Mouse (Mus musculus) neural tube, embryonic 13.5 days (tissue): Measurements from ENCODE around the gene Ntm. TPM values are rescaled to one million over a fixed set of nuclear protein-coding genes. Genes with fewer than 3 reads are reported as not detected.

Experiments used
- ATAC-seq: fragments of 200-750 bp; cut with Nextera tagmentation; 2 replicates; pipeline ENCODE4 v1.8.0; 2017; ENCODE audit warnings: low read depth, mild to moderate bottlenecking, moderate TSS enrichment, moderate library complexity
- H3K27ac ChIP-seq: fragments of 300-500 bp; sonication (generic); replicated peaks from 2 replicates; pipeline ENCODE4 v1.5.1; 2015; ENCODE audit warnings: moderate library complexity, mild to moderate bottlenecking, inconsistent platforms
- H3K27me3 ChIP-seq: fragments of 300-500 bp; sonication (generic); 2 replicates; pipeline ENCODE4 v1.6.1; 2015; ENCODE audit warnings: mild to moderate bottlenecking, inconsistent platforms
- H3K36me3 ChIP-seq: fragments of 300-500 bp; sonication (generic); 2 replicates; pipeline ENCODE4 v1.6.1; 2015; ENCODE audit warnings: mild to moderate bottlenecking, inconsistent platforms
- H3K4me1 ChIP-seq: fragments of 300-500 bp; sonication (generic); replicated peaks from 2 replicates; pipeline ENCODE4 v1.6.1; 2015; ENCODE audit warnings: inconsistent platforms
- H3K4me2 ChIP-seq: fragments of 300-500 bp; sonication (generic); 2 replicates; pipeline ENCODE4 v1.6.1; 2015; ENCODE audit warnings: inconsistent platforms, mild to moderate bottlenecking, moderate library complexity
- H3K4me3 ChIP-seq: fragments of 300-500 bp; sonication (generic); 2 replicates; pipeline ENCODE4 v1.5.1; 2015; ENCODE audit warnings: mild to moderate bottlenecking, inconsistent platforms
- H3K9ac ChIP-seq: fragments of 300-500 bp; sonication (generic); 2 replicates; pipeline ENCODE4 v1.6.1; 2015; ENCODE audit warnings: moderate library complexity, mild to moderate bottlenecking, inconsistent platforms
- H3K9me3 ChIP-seq: fragments of 300-500 bp; sonication (generic); 2 replicates; pipeline ENCODE4 v1.6.1; 2016; ENCODE audit warnings: inconsistent platforms
- WGBS: fragments of 180-500 bp; shearing (Covaris S2); methylation state at CpG from one replicate; pipeline ENCODE4 v1.1.7; 2015; 5-methylcytosine and 5-hydroxymethylcytosine counted together
- polyA plus RNA-seq: library from polyadenylated mRNA; unstranded; fragments of >200 nt; fragmentation: Nextera tagmentation; extraction: Ambion mirVana; gene quantifications from 2 replicates; pipeline ENCODE4 v1.2.1, GENCODE M21; 2015

Ntm gene
- polyA plus RNA-seq, 1 experiment from 2014 or later = 150 TPM

DNA sequence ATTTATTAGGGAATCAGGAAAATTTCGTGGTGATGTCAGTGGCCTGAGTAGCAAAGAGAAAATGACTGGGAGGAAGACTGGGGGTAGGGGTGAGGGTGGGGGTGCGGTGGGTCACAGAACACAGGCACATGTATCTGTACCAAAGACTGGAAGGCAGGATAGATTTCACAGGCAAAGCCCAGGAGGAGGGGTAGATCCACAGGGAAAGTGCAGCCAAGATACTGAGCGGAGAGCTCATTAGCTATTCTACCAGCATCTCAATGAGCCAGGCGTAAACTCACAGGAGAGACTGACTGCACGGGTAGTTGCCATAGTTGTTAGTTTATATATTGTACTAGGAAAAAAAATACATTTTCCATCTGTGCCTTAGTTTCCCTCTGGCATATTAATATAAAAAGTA lies 375.6 kb downstream of the Ntm start:
- H3K27me3 ChIP-seq = no peaks in the 10 kb centered on the region
- H3K4me2 ChIP-seq = no peak overlapping the region
- H3K9me3 ChIP-seq = no peaks in the 10 kb centered on the region
- no peak for ATAC-seq
- H3K4me3 ChIP-seq = no peak overlapping the region
- H3K9ac ChIP-seq = no peak overlapping the region
- no peak overlapping the region for H3K27ac ChIP-seq
- H3K36me3 ChIP-seq = no peaks in the 10 kb centered on the region
- WGBS = 50% methylated on average over 5 of the region's 5 CpGs
- peaks cover 31% of the 10 kb centered on the region for H3K4me1 ChIP-seq

GRCm38 (mm10) chr9:29586381-29586770 lies 376.6 kb downstream of the Ntm start:
- Histone ChIP-seq H3K27ac (no peak overlapping the region), H3K36me3 (no peaks in the 10 kb centered on the region), H3K27me3 (no peaks in the 10 kb centered on the region), H3K4me2 (no peak overlapping the region), H3K4me3 (no peak overlapping the region), H3K9ac (no peak overlapping the region), H3K9me3 (no peaks in the 10 kb centered on the region), H3K4me1 (peaks cover 31% of the 10 kb centered on the region)
- ATAC-seq = no peak
- WGBS = 89% methylated on average over 10 of the region's 10 CpGs

DNA sequence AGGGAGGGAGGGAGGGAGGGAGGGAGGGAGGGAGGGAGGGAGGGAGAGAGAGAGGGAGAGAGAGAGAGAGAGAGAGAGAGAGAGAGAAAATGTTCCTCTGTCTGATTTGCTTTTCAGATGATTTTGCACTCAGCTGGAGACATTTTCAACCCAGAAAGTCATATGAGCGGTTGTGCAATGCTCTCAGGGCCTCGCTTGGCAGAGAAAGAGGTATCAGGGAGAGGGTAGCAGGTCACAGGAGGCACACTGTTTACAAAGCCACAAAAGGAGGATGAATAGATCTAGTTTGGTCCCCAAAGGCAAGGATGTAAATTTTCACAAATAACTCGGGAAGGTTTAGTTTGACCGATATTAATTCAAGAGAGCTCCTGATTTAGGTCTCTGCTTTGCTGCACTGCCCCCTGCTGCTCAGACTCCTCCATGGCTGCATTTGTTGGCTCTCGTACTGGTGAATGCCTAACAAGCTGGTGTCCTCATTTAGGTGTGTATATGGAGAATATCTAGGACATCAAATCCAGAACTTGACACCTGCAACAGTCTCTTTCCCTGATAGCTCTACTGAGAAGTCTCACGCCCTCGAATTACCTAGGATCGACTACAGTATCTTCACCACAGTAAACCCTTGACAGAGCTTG lies 377.1 kb downstream of the Ntm start:
- Histone ChIP-seq H3K4me2 (no peak overlapping the region), H3K9ac (no peak overlapping the region), H3K9me3 (no peaks in the 10 kb centered on the region), H3K4me1 (peaks cover 31% of the 10 kb centered on the region), H3K4me3 (no peak overlapping the region), H3K27ac (no peak overlapping the region), H3K27me3 (no peaks in the 10 kb centered on the region), H3K36me3 (no peaks in the 10 kb centered on the region)
- ATAC-seq = no peak
- 51% methylated on average over 8 of the region's 8 CpGs for WGBS

GRCm38 (mm10) chr9:29578226-29578625 lies 384.7 kb downstream of the Ntm start:
- ATAC-seq = no peak
- Histone ChIP-seq H3K27ac (no peak overlapping the region), H3K4me1 (peaks cover 10% of the 10 kb centered on the region), H3K4me2 (no peak overlapping the region), H3K9me3 (no peaks in the 10 kb centered on the region), H3K9ac (no peak overlapping the region), H3K27me3 (no peaks in the 10 kb centered on the region), H3K36me3 (no peaks in the 10 kb centered on the region), H3K4me3 (no peak overlapping the region)
- WGBS = 62% methylated on average over 11 of the region's 11 CpGs

DNA sequence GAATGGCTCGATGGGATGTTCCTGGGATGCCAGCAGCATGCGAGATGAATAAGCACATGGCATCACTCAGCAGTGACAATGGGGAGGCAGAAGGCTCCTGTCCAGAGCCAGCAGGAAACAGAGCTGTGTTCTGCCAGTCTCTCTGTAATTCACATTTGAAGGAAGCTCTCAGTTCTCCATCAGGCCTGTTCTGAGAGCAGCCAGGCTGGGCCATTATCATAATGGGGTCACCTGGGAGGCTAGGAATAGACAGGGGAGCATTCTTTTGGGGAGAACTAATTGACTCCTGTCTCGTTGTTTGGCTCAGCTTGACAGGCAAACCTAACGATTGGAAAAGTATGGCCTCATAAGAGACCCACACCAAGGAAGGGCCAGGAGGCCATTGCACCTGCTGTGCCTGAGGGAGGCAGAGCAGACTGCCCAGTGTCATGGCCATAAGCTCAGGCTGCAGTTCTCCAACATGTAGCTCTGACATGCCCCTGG lies 386.8 kb downstream of the Ntm start:
- no peak overlapping the region; the same call in 1 of the 2 replicates for H3K27ac ChIP-seq
- no peak for ATAC-seq
- 30% methylated on average over 4 of the region's 4 CpGs for WGBS

GRCm38 (mm10) chr9:29574548-29574947 lies 388.4 kb downstream of the Ntm start:
- Histone ChIP-seq H3K27me3 (no peaks in the 10 kb centered on the region), H3K27ac (no peak overlapping the region), H3K36me3 (no peaks in the 10 kb centered on the region), H3K9me3 (no peaks in the 10 kb centered on the region), H3K4me1 (peaks cover 10% of the 10 kb centered on the region), H3K4me3 (no peak overlapping the region), H3K9ac (no peak overlapping the region), H3K4me2 (no peak overlapping the region)
- ATAC-seq = no peak
- 74% methylated on average over 5 of the region's 5 CpGs for WGBS

More for the DNA sequence above, 386.8 kb downstream of the Ntm start:
- Histone ChIP-seq H3K4me1 (peaks cover 10% of the 10 kb centered on the region), H3K9ac (no peak overlapping the region), H3K9me3 (no peaks in the 10 kb centered on the region), H3K4me3 (no peak overlapping the region), H3K27me3 (no peaks in the 10 kb centered on the region), H3K4me2 (no peak overlapping the region), H3K36me3 (no peaks in the 10 kb centered on the region)

DNA sequence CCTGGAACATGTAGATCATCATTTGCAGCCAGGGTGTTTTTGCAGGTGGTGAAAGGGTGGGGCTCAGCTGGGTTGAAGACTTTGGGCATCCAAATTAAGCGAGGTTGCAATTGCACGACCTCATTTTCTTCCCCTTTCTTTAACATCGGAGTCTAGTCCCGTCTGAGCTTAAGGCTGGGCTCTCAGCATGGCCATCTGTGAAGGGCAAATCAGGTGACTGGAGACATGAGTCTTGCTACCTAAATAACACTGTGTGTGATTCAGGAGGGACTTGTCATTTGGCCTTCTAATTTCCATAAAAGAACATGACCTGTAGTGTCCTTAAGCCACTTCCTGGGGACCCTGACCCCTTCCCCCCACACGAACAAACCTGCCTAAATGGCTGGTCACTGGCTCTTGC lies 394.4 kb downstream of the Ntm start:
- Histone ChIP-seq H3K27me3 (no peaks in the 10 kb centered on the region), H3K9me3 (no peaks in the 10 kb centered on the region), H3K36me3 (no peaks in the 10 kb centered on the region), H3K4me3 (no peak overlapping the region), H3K9ac (no peak overlapping the region), H3K4me2 (no peak overlapping the region), H3K4me1 (peaks cover 16% of the 10 kb centered on the region; the same call in 1 of the 2 replicates), H3K27ac (no peak overlapping the region)
- WGBS = 62% methylated on average over 5 of the region's 5 CpGs
- no peak for ATAC-seq

DNA sequence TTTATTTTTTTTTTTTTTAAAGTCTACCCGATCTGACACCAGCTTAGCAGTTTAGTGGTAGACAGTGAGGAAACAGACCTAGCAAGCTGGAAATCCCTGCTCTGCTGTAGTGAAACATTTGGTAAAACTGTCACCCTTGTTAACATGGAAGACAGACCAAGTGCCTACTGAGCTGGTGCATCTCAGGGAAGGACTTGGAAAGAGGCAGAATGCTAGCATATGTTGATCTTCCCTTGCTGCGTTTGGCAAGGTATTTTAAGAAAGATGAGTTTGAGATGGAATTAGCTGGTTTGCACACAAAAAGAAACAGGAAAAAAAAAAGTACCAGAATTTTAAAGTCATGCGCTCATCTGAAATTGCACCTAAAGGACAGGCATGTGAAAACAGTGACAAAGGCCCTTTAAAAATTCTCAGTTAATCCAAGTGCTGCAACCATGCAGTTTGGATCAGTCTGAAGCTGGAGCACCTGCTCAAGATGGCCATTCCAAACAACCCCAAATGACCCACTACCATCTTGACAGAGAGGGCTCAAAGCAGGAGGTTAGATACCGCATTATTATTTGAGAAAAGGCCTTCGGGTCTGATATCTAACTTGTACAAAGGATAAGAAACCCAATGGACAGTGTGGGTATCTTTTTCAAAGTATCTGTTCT lies 400.4 kb downstream of the Ntm start:
- Histone ChIP-seq H3K9me3 (no peaks in the 10 kb centered on the region), H3K4me3 (no peak overlapping the region), H3K36me3 (no peaks in the 10 kb centered on the region), H3K27ac (no peak overlapping the region), H3K4me1 (peaks cover 22% of the 10 kb centered on the region; the same call in 1 of the 2 replicates), H3K4me2 (no peak overlapping the region), H3K27me3 (no peaks in the 10 kb centered on the region), H3K9ac (no peak overlapping the region)
- WGBS = 90% methylated on average over 5 of the region's 5 CpGs
- ATAC-seq = no peak

DNA sequence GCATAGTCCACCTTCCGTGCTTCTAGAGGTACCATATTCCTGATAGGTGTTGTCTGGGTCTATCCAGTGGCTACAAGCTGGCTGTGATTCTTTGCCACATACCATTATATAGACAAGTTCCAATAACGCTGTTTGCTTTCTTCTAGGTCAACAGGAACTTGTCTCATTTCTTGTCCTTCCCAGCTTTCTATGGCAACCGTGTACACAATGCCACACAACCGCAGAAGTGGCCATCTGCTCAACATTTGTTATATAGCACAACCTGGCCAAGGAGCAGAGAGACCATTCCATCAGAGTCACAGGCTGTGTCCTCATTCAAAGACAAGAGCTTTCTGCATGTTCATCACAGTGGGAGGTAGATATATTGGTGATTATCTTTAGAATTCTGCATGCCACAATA lies 404.0 kb downstream of the Ntm start:
- H3K4me1 ChIP-seq = peaks cover 10% of the 10 kb centered on the region; the same call in 1 of the 2 replicates
- H3K4me2 ChIP-seq = no peak overlapping the region
- H3K36me3 ChIP-seq = no peaks in the 10 kb centered on the region
- no peak for ATAC-seq
- no peak overlapping the region for H3K4me3 ChIP-seq
- whole genome bisulfite sequencing = 78% methylated on average over 4 of the region's 4 CpGs
- H3K27ac ChIP-seq = no peak overlapping the region
- no peak overlapping the region for H3K9ac ChIP-seq
- no peaks in the 10 kb centered on the region for H3K9me3 ChIP-seq
- no peaks in the 10 kb centered on the region for H3K27me3 ChIP-seq

- no peaks in the 10 kb centered on the region for H3K36me3 ChIP-seq
- no peak for ATAC-seq
- WGBS = 85% methylated on average over 8 of the region's 8 CpGs
These were observed 412.4 kb downstream of the Ntm start for GRCm38 (mm10) chr9:29550582-29550981.

DNA sequence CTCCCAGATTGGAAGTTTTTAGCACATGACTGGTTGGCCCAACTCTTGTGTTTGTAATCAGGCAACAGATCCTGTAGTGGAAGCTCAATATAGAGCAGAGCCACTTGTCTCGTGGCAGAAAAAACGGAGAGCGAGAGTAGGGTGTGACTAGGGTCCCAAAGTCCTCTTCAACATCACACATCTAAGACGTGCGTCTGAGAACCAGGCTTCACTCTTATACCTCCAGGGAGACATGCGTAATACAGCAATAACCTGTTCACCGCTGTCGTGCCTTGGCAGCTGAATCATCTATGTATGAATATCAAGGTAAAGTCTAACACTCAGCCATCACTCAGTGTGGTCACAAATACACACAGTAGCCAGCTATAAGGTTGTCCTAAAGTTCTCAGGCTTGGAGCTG lies 412.8 kb downstream of the Ntm start:
- Histone ChIP-seq H3K9ac (no peak overlapping the region), H3K27me3 (no peaks in the 10 kb centered on the region), H3K9me3 (no peaks in the 10 kb centered on the region), H3K4me3 (no peak overlapping the region), H3K36me3 (no peaks in the 10 kb centered on the region), H3K4me1 (no peaks in the 10 kb centered on the region), H3K4me2 (no peak overlapping the region), H3K27ac (no peak overlapping the region)
- 88% methylated on average over 8 of the region's 8 CpGs for WGBS
- ATAC-seq = no peak

More at GRCm38 (mm10) chr9:29550582-29550981, 412.4 kb downstream of the Ntm start:
- Histone ChIP-seq H3K27ac (no peak overlapping the region), H3K4me3 (no peak overlapping the region), H3K4me2 (no peak overlapping the region), H3K9ac (no peak overlapping the region), H3K4me1 (no peaks in the 10 kb centered on the region), H3K27me3 (no peaks in the 10 kb centered on the region), H3K9me3 (no peaks in the 10 kb centered on the region)

DNA sequence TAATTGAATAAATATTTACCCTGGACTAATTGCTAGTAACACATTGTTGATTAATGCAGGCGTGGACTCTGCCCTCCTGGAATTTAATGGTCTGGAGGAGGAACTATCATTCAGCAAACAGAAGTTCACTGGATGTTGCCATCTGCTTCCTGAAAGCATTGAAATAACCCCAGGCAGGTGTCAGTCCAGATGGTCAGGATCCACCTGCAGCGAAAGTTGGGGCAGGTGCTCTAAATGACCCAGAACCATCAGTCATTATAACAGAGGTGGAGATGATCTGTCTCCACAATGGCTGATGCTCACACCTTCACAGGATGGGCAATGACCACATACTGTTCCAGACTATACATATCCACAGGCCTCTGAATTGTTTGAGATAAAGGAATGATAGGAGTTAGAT lies 426.5 kb downstream of the Ntm start:
- Histone ChIP-seq H3K27ac (no peak overlapping the region), H3K9ac (no peak overlapping the region), H3K9me3 (no peaks in the 10 kb centered on the region), H3K4me1 (peaks cover 16% of the 10 kb centered on the region), H3K27me3 (no peaks in the 10 kb centered on the region; the same call in 1 of the 2 replicates), H3K36me3 (no peaks in the 10 kb centered on the region), H3K4me2 (no peak overlapping the region), H3K4me3 (no peak overlapping the region)
- no peak for ATAC-seq
- 71% methylated on average over 2 of the region's 2 CpGs for WGBS
